Mouse (Mus musculus) liver, adult 2 months (tissue): ENCODE measurements at regions not wholly inside any gene's neighbourhood (a gene's known extent, or its start where the extent isn't known, plus 50 kb on each side); places are given as distances from the start of the nearest gene placed in this dataset.

Source experiments
- DNase-seq: peaks from one replicate; pipeline ENCODE4 v3.0.0-alpha.2; 2011; ENCODE audit warnings: low read depth, low spot score; ENCODE audit errors: extremely low read depth
- H3K27ac ChIP-seq: fragments of 200-500 bp; replicated peaks from 2 replicates; pipeline ENCODE4 v1.5.1; 2012; ENCODE audit warnings: low read depth, mild to moderate bottlenecking, control low read depth, inconsistent platforms, low read length; ENCODE audit not compliant: insufficient read depth
- H3K27me3 ChIP-seq: fragments of 200-500 bp; 2 replicates; pipeline ENCODE4 v1.6.1; 2012; ENCODE audit warnings: mild to moderate bottlenecking, moderate library complexity, low read length, inconsistent platforms; ENCODE audit not compliant: control insufficient read depth, insufficient read depth
- H3K36me3 ChIP-seq: fragments of 200-500 bp; 2 replicates; pipeline ENCODE4 v1.6.1; 2012; ENCODE audit warnings: low read length, inconsistent platforms; ENCODE audit not compliant: control insufficient read depth, insufficient read depth
- H3K4me1 ChIP-seq: fragments of 200-500 bp; 2 replicates; pipeline ENCODE4 v1.6.1; 2011; ENCODE audit warnings: low read length; ENCODE audit not compliant: control insufficient read depth, insufficient read depth
- H3K4me3 ChIP-seq: fragments of 200-500 bp; 2 replicates; pipeline ENCODE4 v1.5.1; 2011; ENCODE audit warnings: low read depth, mild to moderate bottlenecking, control low read depth, low read length, moderate library complexity; ENCODE audit not compliant: insufficient read depth
- H3K79me2 ChIP-seq: fragments of 200-500 bp; 2 replicates; pipeline ENCODE4 v1.6.1; 2012; ENCODE audit warnings: inconsistent platforms, mild to moderate bottlenecking, low read length, moderate library complexity; ENCODE audit not compliant: control insufficient read depth, insufficient read depth
- H3K9ac ChIP-seq: fragments of 200-500 bp; 2 replicates; pipeline ENCODE4 v1.6.1; 2012; ENCODE audit warnings: low read depth, mild to moderate bottlenecking, control low read depth, inconsistent platforms, low read length
- CTCF ChIP-seq: fragments of 200-500 bp; IDR thresholded peaks from 2 replicates; pipeline ENCODE4 v1.5.1; 2011; ENCODE audit warnings: low read depth, low read length, control low read depth
- POLR2A ChIP-seq: fragments of 200-500 bp; IDR thresholded peaks from 2 replicates; pipeline ENCODE4 v1.6.1; 2011; ENCODE audit warnings: low read length, control low read depth; ENCODE audit not compliant: insufficient read depth; ENCODE audit errors: extremely low read depth
- WGBS: fragments of 180-500 bp; shearing (Covaris S2); methylation state at CpG from one replicate; pipeline ENCODE4 v1.1.7; 2018; 5-methylcytosine and 5-hydroxymethylcytosine counted together

DNA sequence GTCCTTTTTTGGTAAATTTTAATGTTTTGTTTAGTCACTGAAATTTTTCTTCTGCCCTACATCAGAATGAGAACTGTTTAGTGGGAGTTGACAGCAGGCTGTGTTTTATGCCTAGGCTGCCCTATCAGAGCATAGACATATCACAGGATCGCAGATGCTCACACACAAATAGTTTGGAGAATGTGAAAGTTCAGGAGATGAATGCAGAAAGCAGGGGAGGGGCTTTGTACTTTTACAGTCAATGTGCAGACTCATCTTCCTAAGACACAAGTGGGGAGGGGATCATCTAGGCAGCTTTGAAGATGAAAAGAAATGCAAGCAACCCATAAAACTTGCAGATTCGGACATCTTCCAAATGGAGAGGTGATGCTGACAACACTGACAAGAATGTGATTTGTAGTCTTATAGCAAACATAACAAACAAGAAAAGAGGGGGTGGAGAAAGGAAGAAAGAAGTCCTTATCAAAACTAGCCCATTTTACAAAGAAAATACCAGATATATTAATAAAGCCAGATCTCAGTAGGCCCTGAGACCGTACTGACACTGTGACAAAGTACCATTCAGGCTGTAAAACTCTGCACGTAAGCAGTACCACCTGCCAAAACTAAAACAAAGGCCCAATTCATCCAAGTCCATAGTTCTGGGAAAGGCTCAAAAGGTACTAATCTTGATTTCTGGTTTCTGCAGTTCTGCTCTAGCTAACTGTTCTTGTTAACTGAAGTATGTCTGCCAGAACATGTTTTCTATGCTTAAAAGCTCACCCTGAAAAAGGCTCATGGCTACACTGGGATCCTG is 157.4 kb downstream of the Moxd1 start:
- no peaks in the 10 kb centered on the region for H3K79me2 ChIP-seq
- H3K9ac ChIP-seq: no peak overlapping the region
- no peak overlapping the region for H3K4me3 ChIP-seq
- 84% methylated on average over 4 of the region's 4 CpGs for WGBS
- no peak overlapping the region for H3K27ac ChIP-seq
- DNase-seq: peak; percentile 37
- no peaks in the 10 kb centered on the region for H3K36me3 ChIP-seq
- H3K4me1 ChIP-seq: peaks cover 5% of the 10 kb centered on the region; the same call in 1 of the 2 replicates
- H3K27me3 ChIP-seq: no peaks in the 10 kb centered on the region
- no peak for TF ChIP-seq POLR2A
- TF ChIP-seq CTCF: no peak

GRCm38 (mm10) chr10:24381917-24382316 is 158.6 kb downstream of the Moxd1 start:
- no peak for TF ChIP-seq POLR2A
- peak; percentile 50; the same call in 1 of the 2 replicates for TF ChIP-seq CTCF
- Histone ChIP-seq H3K27me3 (no peaks in the 10 kb centered on the region), H3K36me3 (no peaks in the 10 kb centered on the region), H3K4me1 (peaks cover 5% of the 10 kb centered on the region; the same call in 1 of the 2 replicates), H3K79me2 (no peaks in the 10 kb centered on the region), H3K9ac (no peak overlapping the region), H3K27ac (no peak overlapping the region), H3K4me3 (no peak overlapping the region)
- 35% methylated on average over 4 of the region's 4 CpGs for WGBS
- peak; percentile 27 for DNase-seq

- 93% methylated on average over 2 of the region's 2 CpGs for WGBS
- Histone ChIP-seq H3K9ac (no peak overlapping the region), H3K27ac (no peak overlapping the region), H3K27me3 (no peaks in the 10 kb centered on the region), H3K4me1 (0 out of 2 replicates have a peak, but pooled peaks cover 3% of the 10 kb centered on the region), H3K79me2 (no peaks in the 10 kb centered on the region), H3K36me3 (no peaks in the 10 kb centered on the region), H3K4me3 (no peak overlapping the region)
- no peak for DNase-seq
- TF ChIP-seq CTCF (no peak), POLR2A (no peak)
Measured at GRCm38 (mm10) chr10:24384061-24384460, 160.7 kb downstream of the Moxd1 start.

DNA sequence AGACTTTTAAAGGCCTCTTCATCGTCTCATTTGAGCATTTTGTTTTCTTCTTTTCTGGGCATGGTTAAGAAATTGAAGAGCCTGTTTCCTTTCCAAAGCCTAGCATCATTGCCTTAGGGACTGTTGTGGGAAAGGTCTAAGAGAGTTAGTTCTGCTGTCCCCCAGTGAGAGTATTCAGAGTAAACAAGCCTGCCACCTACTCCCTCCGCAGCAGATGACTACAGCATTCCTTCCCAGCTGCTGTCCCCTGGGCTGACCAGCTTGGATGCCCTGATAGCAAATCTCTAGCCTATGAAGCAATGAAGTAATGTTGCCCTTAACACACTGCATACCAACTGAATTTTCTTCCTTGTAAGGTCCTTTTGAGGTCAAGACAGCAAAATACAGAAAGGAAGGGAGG is 164.9 kb downstream of the Moxd1 start:
- DNase-seq: no peak
- Histone ChIP-seq H3K27me3 (no peaks in the 10 kb centered on the region), H3K4me3 (no peak overlapping the region), H3K9ac (no peak overlapping the region), H3K27ac (no peak overlapping the region), H3K4me1 (no peaks in the 10 kb centered on the region; the same call in 1 of the 2 replicates), H3K79me2 (no peaks in the 10 kb centered on the region), H3K36me3 (no peaks in the 10 kb centered on the region)
- TF ChIP-seq CTCF (no peak), POLR2A (no peak)
- 57% methylated on average over 2 of the region's 2 CpGs for WGBS

DNA sequence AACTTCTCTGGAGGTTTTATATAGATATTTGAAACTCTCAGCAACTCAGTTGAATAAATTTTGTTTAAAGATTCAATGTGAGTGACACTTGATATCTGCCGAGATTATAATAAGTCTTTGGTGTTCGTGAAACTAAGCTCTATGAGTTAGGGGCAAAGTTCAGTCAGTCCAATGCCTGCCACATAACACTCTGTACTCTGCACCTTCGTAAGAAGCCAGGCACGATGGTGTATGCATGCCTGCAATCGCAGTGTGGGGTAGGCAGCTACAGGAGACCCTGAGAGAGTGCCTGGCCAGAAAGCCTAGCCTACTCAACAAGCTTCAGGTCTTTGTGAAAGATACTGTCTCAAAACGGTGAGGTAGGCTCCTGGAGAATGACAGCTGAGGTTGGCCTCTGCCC is 167.7 kb downstream of the Moxd1 start:
- Histone ChIP-seq H3K36me3 (no peaks in the 10 kb centered on the region), H3K27me3 (no peaks in the 10 kb centered on the region), H3K4me1 (no peaks in the 10 kb centered on the region; the same call in 1 of the 2 replicates), H3K27ac (no peak overlapping the region), H3K4me3 (no peak overlapping the region), H3K9ac (no peak overlapping the region), H3K79me2 (no peaks in the 10 kb centered on the region)
- TF ChIP-seq POLR2A: no peak
- TF ChIP-seq CTCF: no peak
- DNase-seq: no peak
- 67% methylated on average over 6 of the region's 6 CpGs for WGBS

- Histone ChIP-seq H3K4me3 (no peak overlapping the region), H3K27me3 (no peaks in the 10 kb centered on the region), H3K79me2 (no peaks in the 10 kb centered on the region), H3K4me1 (no peaks in the 10 kb centered on the region; the same call in 1 of the 2 replicates), H3K36me3 (no peaks in the 10 kb centered on the region), H3K27ac (no peak overlapping the region), H3K9ac (no peak overlapping the region)
- TF ChIP-seq POLR2A (no peak), CTCF (no peak)
- DNase-seq: no peak
- WGBS: 69% methylated on average over 3 of the region's 3 CpGs
Measured at GRCm38 (mm10) chr10:24392066-24392465, 168.7 kb downstream of the Moxd1 start.
